Mouse (Mus musculus): ENCODE measurements around the gene Rhebl1.

- TF ChIP-seq GATA1 (IDR thresholded peaks at IDR 0.05; ENCODE audit: low read length) (no peak), TAL1 (IDR thresholded peaks at IDR 0.05; ENCODE audit: low read length) (no peak)
These were observed 46.5 kb upstream of the Rhebl1 start for GRCm38 (mm10) chr15:98940816-98941215.
